Mouse (Mus musculus) Patski (cell line): Measurements from ENCODE around the gene D3Ertd254e. TPM values are rescaled to one million over a fixed set of nuclear protein-coding genes. Genes with fewer than 3 reads are reported as not detected.

Experiments used
- ATAC-seq: fragments of 100-300 bp; one replicate; pipeline ENCODE4 v1.8.0; 2021
- CTCF ChIA-PET: fragments of 350-600 bp; sonication (Branson Sonifier 250); formaldehyde crosslinking; loops from one replicate; lab custom pipeline; 2022; ENCODE audit warnings: inconsistent platforms; lab: Charles Lee
- POLR2A ChIA-PET: fragments of 350-600 bp; sonication (Branson Sonifier 250); formaldehyde crosslinking; loops from one replicate; lab custom pipeline; 2022; ENCODE audit warnings: antibody characterized with exemption, inconsistent platforms; lab: Charles Lee
- DNase-seq: peaks from one replicate; pipeline ENCODE4 v3.0.0-alpha.2; 2011; ENCODE audit warnings: low read depth, low spot score
- H3K27me3 ChIP-seq: fragments of 371-371 bp; one replicate; pipeline ENCODE4 v1.5.1; 2021
- CTCF ChIP-seq: fragments of 100-300 bp; IDR thresholded peaks from one replicate; pipeline ENCODE4 v1.5.1; 2021
- in situ Hi-C: fragments of 300-500 bp; cut with MboI; formaldehyde crosslinking; loops from 3 replicates; pipeline ENCODE4 v1.11.1; 2018; ENCODE audit warnings: low pct_unique_long_range_greater_than_20kb, mixed read lengths
- polyA plus RNA-seq: library from polyadenylated mRNA; unstranded; gene quantifications from one replicate; pipeline ENCODE4 v1.2.3, GENCODE M21; 2021

Gene D3Ertd254e
- polyA plus RNA-seq, 1 experiment from 2014 or later = 10.2 TPM

- ATAC-seq = peak; percentile 60
- DNase-seq = no peak
- CTCF ChIA-PET = interaction anchor here (0.7 to 5.1 kb wide), 26 partner anchors 8 to 332 kb away, joined by 3 to 94 read pairs (median 4); no protein-coding TSS in a partner anchor
- peaks cover 19% of the 10 kb centered on the region for H3K27me3 ChIP-seq
- peak; percentile 75 for TF ChIP-seq CTCF
- POLR2A ChIA-PET = no interaction called here
- in situ Hi-C loops = loop anchor here (5.0 kb wide), 2 partner anchors 232 to 287 kb away; no protein-coding TSS in a partner anchor
Measured at GRCm38 (mm10) chr3:36209776-36210555, 59.1 kb downstream of the D3Ertd254e start.

GRCm38 (mm10) chr3:36210939-36211338, 60.1 kb downstream of the D3Ertd254e start:
- in situ Hi-C loops = loop anchor here (5.0 kb wide), 2 partner anchors 231 to 286 kb away; no protein-coding TSS in a partner anchor
- H3K27me3 ChIP-seq = peaks cover 17% of the 10 kb centered on the region
- TF ChIP-seq CTCF = no peak
- ATAC-seq (no peak), DNase-seq (no peak)
- ChIA-PET CTCF (interaction anchor here (0.7 to 5.1 kb wide), 17 partner anchors 9 to 294 kb away, joined by 3 to 94 read pairs (median 5); no protein-coding TSS in a partner anchor), POLR2A (no interaction called here)

- POLR2A ChIA-PET = no interaction called here
- DNase-seq (no peak), ATAC-seq (no peak)
- TF ChIP-seq CTCF = no peak
- in situ Hi-C loops = loop anchor here (5.0 kb wide), 2 partner anchors 230 to 285 kb away; no protein-coding TSS in a partner anchor
- H3K27me3 ChIP-seq = peaks cover 8% of the 10 kb centered on the region
- CTCF ChIA-PET = interaction anchor here (0.7 to 5.1 kb wide), 9 partner anchors 18 to 353 kb away, joined by 3 to 94 read pairs (median 3); no protein-coding TSS in a partner anchor
Measured at GRCm38 (mm10) chr3:36212758-36213157, 61.9 kb downstream of the D3Ertd254e start.

Other genes starting within 250 kb of the D3Ertd254e start
- 72.5 TPM for gene Dcun1d1, start 213.6 kb upstream of the D3Ertd254e start, polyA plus RNA-seq
- gene Mccc1, start 150.3 kb upstream of the D3Ertd254e start, polyA plus RNA-seq = 68.5 TPM
- not detected for gene Ccdc144b, start 97.5 kb upstream of the D3Ertd254e start, polyA plus RNA-seq
- gene Acad9, start 85.0 kb upstream of the D3Ertd254e start, polyA plus RNA-seq = 64.5 TPM
- gene Qrfpr, start 71.3 kb downstream of the D3Ertd254e start, polyA plus RNA-seq = not detected